In genomic region chr4:78234681-78235080, GRCm38 (mm10) we compare ENCODE assay signal across 17 mouse cellular contexts. TPM values are rescaled to one million over a fixed set of nuclear protein-coding genes. Genes with fewer than 3 reads are reported as not detected.
DNase-seq lines count a peak whose midpoint lies in the region.
"Had no signal": no experiment of that assay in that cellular context is flagged by ENCODE, and none has a peak within 500 bp of the region (broad histone marks: within the 10 kb centered on the region; RNA-seq: fewer than 3 reads in every experiment).

No protein-coding gene starts in this region.

- peak; percentile 18 to 55 for DNase-seq in adrenal gland, adult (ENCODE audit: inconsistent age in 2 of 2, low spot score in 1 of 2)
- no peak for DNase-seq in adrenal gland, adult 8-10 months
- peak; percentile 18 for DNase-seq in adrenal gland, postnatal 25 days
- DNase-seq in adrenal gland, adult 18-20 months (ENCODE audit: low spot score in 2 of 2) = no peak
- DNase-seq in 3134 (ENCODE audit: extremely low read depth, insufficient read length, low spot score) = peak; percentile 24
- peak; percentile 61 for DNase-seq in Muller cell, postnatal 12 days (ENCODE audit: inconsistent ontology term)
- DNase-seq in ovary, postnatal 14 days (ENCODE audit: low spot score) = no peak
- DNase-seq in MN1 (ENCODE audit: low spot score) = no peak
- DNase-seq: cerebellum, adult 18-20 months; cerebellum, adult 9-10 months; cerebellum, postnatal 14 days; gastrocnemius, postnatal 14 days; heart, adult 11 months; heart, postnatal 36 days; kidney, adult 11 months; kidney, adult 8-10 months had no signal

RNA-seq across cellular contexts. Expression of gene Ptprd, which starts 22.9 kb away (rescaled TPM):
- total RNA-seq in adrenal gland, adult 8-10 months (2022) = 100 to 1,000 TPM in 2 of 4 experiments, 10 to 100 TPM in 2; 87.5 to 122 (median 105) TPM
- total RNA-seq in adrenal gland, postnatal 25 days (2021) = 120 and 142 TPM in 2 replicates
- 10 to 100 TPM; 65.4 to 86.4 TPM for total RNA-seq in adrenal gland, adult 18-20 months (2021)
- total RNA-seq: CH12.LX had no signal

Comparison
In these comparisons a context has a peak if more than half of its experiments do, and no peak if none do; other contexts are left out.
1. DNase-seq: peak in adrenal gland, adult (2 of 2), adrenal gland, postnatal 25 days (single experiment), 3134 (single experiment) and Muller cell, postnatal 12 days (single experiment); none in adrenal gland, adult 8-10 months (single experiment), adrenal gland, adult 18-20 months (0 of 2), ovary, postnatal 14 days (single experiment) and MN1 (single experiment).